Mouse (Mus musculus): ENCODE measurements at regions not wholly inside any gene's neighbourhood (a gene's known extent, or its start where the extent isn't known, plus 50 kb on each side); places are given as distances from the start of the nearest gene placed in this dataset.

- TF ChIP-seq TAL1 (conservative IDR thresholded peaks at IDR 0.05; ENCODE audit: low read depth, low read length) (no peak), GATA1 (IDR thresholded peaks at IDR 0.05; ENCODE audit: borderline replicate concordance, low read length) (no peak)
These were observed 109.1 kb downstream of the Foxb1 start for GRCm38 (mm10) chr9:69651608-69652007.

All from G1E (cell line).